Mouse (Mus musculus): ENCODE data around the gene 2010300C02Rik.

GRCm38 (mm10) chr1:37635716-37636115, 84.2 kb downstream of the 2010300C02Rik start:
- TF ChIP-seq CTCF (conservative IDR thresholded peaks at IDR 0.05; ENCODE audit: low read length) (no peak), POU5F1 (IDR thresholded peaks at IDR 0.05; ENCODE audit: borderline replicate concordance, low read length) (no peak)
